Mouse (Mus musculus) olfactory bulb, adult 2 months (tissue): ENCODE results near the gene H2-DMa.

ENCODE experiments used
- CTCF ChIP-seq: fragments of 200-500 bp; IDR thresholded peaks from 2 replicates; pipeline ENCODE4 v1.5.1; 2012; ENCODE audit warnings: low read depth, mild to moderate bottlenecking, low read length, moderate library complexity; ENCODE audit not compliant: insufficient read depth
- POLR2A ChIP-seq: fragments of 200-500 bp; IDR thresholded peaks from 2 replicates; pipeline ENCODE4 v1.6.1; 2012; ENCODE audit warnings: mild to moderate bottlenecking, low read depth, low read length, moderate library complexity; ENCODE audit not compliant: insufficient read depth

DNA sequence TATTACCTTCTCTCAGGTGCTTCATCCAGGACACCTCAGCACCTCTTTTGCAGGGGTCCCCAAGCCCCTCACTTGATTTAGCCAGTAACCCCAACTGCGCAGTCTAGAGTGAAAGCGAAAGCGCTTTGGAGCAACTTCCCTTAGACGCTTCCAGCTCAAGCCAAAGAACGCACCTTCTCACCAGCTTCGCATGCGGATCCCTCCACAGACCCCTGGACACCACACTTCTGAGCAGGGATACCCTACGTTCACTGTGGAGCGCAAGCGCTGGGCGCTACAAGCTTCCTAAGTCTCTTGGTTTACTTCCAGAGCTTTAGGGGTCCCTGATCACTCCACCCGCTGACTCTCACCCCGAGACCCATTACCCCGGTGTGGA lies 67.5 kb downstream of the H2-DMa start:
- TF ChIP-seq POLR2A (no peak), CTCF (no peak)
